Mouse (Mus musculus) B cell, adult 2 months (primary cell): ENCODE data around the gene Snx19.

Experiments used
- DNase-seq, 2 experiments: peaks; one replicate each; pipeline ENCODE4 v3.0.0; 2022

Snx19 gene

GRCm38 (mm10) chr9:30485161-30485560 lies 58.3 kb downstream of the Snx19 start:
- no peak for DNase-seq

GRCm38 (mm10) chr9:30488384-30488783 lies 61.5 kb downstream of the Snx19 start:
- DNase-seq = no peak

GRCm38 (mm10) chr9:30494446-30494845 lies 67.5 kb downstream of the Snx19 start:
- no peak for DNase-seq

- no peak for DNase-seq
These were observed 82.1 kb downstream of the Snx19 start for GRCm38 (mm10) chr9:30508966-30509365.

GRCm38 (mm10) chr9:30515953-30516352 lies 89.0 kb downstream of the Snx19 start:
- no peak for DNase-seq
